Mouse (Mus musculus) A20 (cell line): ENCODE measurements around the gene Aurkaip1.

Experiments
- DNase-seq: peaks from one replicate; pipeline ENCODE4 v3.0.0-alpha.2; 2011; ENCODE audit warnings: low read depth, low spot score

Aurkaip1 gene

GRCm38 (mm10) chr4:155829866-155830265 is 1.2 kb upstream of the Aurkaip1 start:
- no peak for DNase-seq

GRCm38 (mm10) chr4:155830596-155830995 is 476 bp upstream of the Aurkaip1 start:
- DNase-seq = peak; percentile 74

GRCm38 (mm10) chr4:155831831-155832230 is 759 bp downstream of the Aurkaip1 start:
- no peak for DNase-seq

- DNase-seq = no peak
These were observed 1.2 kb downstream of the Aurkaip1 start for GRCm38 (mm10) chr4:155832321-155832720.

- no peak for DNase-seq
These were observed 2.2 kb downstream of the Aurkaip1 start for GRCm38 (mm10) chr4:155833234-155833633.

- peak; percentile 83 for DNase-seq
These were observed 2.8 kb downstream of the Aurkaip1 start for GRCm38 (mm10) chr4:155833836-155834235.

- no peak for DNase-seq
These were observed 6.4 kb downstream of the Aurkaip1 start for GRCm38 (mm10) chr4:155837404-155838010.

GRCm38 (mm10) chr4:155838187-155839153 is 7.4 kb downstream of the Aurkaip1 start:
- no peak for DNase-seq

- DNase-seq = no peak
These were observed 8.4 kb downstream of the Aurkaip1 start, which contains the start of gene Mxra8 for GRCm38 (mm10) chr4:155839483-155839910. TSS of gene Mxra8 (plus strand) at chr4:155839680.

GRCm38 (mm10) chr4:155840076-155841002 is 9.3 kb downstream of the Aurkaip1 start:
- no peak for DNase-seq

GRCm38 (mm10) chr4:155841003-155841454 is 10.0 kb downstream of the Aurkaip1 start:
- DNase-seq = peak; percentile 97

GRCm38 (mm10) chr4:155841651-155842270 is 10.7 kb downstream of the Aurkaip1 start:
- no peak for DNase-seq

GRCm38 (mm10) chr4:155843231-155843630 is 12.2 kb downstream of the Aurkaip1 start:
- DNase-seq = no peak

GRCm38 (mm10) chr4:155846871-155847578 is 16.0 kb downstream of the Aurkaip1 start, which contains the start of gene Dvl1:
TSS of gene Dvl1 (plus strand) at chr4:155847402.
- DNase-seq = peak; percentile 94

- peak; percentile 73 for DNase-seq
These were observed 16.7 kb downstream of the Aurkaip1 start for GRCm38 (mm10) chr4:155847591-155848352.

- DNase-seq = no peak
These were observed 17.5 kb downstream of the Aurkaip1 start for GRCm38 (mm10) chr4:155848434-155849095.

- DNase-seq = no peak
These were observed 18.3 kb downstream of the Aurkaip1 start for GRCm38 (mm10) chr4:155849391-155849790.

- no peak for DNase-seq
These were observed 18.9 kb downstream of the Aurkaip1 start for GRCm38 (mm10) chr4:155849792-155850451.
